Mouse (Mus musculus): ENCODE measurements around the gene Dnaja2. TPM values are rescaled to one million over a fixed set of nuclear protein-coding genes. Genes with fewer than 3 reads are reported as not detected.

The Dnaja2 gene
- 13.1 TPM for polyA plus RNA-seq (2015; fragmentation: Illumina TruSeq; extraction: RNeasy Lipid Tissue Mini Kit (QIAGEN cat#74804); ENCODE audit: insufficient read depth, low read depth, low replicate concordance)

DNA sequence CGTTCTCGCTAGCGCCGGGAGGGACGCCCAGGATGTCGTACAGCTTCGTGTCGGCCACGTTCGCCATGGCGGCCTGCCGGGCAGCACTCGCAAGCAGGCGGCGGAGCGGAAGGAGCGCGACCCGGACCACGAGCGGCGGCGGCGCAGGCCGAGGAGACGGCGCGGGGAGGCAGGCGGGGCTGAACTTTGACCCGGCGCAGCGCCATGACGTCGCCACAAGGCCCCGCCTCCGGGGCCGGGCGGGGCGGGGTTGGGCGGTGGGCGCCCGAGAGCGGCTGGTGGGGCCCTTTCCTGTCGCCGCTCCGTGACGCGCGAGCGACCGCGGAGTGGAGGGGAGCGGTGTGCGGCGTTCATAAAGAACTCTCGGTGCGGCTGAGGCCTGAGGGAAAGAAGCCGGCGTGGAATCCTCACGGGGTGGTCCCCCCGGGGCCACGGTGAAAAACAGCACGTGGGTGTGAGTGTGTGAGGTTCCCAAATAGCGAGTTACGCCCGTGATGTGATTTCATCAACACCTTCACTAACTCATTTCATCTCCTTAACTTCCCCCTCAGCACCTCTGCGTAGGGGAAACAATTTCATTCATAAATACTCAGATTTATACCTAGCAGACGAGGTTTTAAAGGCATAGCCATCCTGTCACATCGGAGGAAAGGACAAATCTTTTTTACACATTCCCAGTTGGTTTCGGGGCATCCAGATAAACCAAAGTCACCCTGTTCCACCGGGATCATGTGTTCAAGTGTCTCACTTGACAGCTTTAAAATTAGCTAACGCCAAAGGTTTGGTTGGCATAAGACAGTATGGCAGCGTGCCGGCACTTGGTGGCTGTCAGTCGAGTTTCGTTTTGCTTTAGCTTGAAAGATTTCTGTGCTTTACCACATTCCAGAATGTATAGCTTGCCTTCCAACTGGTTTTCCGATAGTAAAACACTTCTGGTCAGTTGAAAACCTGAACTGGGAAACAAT lies at the start of gene Dnaja2:
Gene Dnaja2, minus strand, starts transcription at position 164 of the 965 bp plus-strand sequence.

DNA sequence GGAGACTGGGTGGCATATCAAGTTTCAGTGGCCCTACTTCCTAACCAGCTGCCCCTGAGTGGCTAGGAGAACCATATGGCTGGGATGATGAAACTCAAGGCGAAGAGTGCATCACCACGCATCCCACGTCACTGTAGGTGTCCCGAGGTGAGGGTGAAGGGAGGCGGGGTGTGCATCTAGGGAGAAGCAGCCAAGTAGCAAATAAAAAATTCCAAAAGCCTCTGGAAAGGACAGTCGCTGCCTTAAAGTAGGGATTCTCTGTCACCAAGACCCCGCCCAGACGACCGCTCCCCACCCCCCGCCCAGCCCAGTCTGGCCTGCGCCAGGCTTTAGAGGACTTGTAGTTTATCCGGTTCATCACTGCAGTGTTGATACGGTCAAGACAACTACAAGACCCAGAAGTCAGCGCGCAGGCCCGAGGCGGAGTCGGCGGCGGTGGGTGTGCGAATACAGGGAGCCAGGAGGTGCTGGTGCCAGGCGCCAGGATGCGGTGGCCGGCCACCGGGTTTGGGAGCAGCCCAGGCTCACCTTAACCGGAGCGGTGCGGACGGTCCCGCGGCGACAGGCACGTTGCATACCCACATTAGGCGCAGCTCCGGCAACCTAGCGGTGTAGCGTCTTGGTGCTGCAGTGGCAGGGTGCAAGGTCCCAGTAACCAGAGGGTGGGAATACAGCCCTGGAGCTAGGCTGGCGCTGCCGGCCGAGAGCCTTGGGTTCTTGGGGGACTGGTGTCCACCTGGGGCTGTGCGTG lies 62.8 kb downstream of the Dnaja2 start, which contains the start of gene Gpt2:
Gene Gpt2, plus strand, starts transcription at position 452 of the 751 bp plus-strand sequence.

Other genes with a start within 250 kb of the Dnaja2 start
- 0.90 TPM for gene Mylk3, start 169.0 kb downstream of the Dnaja2 start, polyA plus RNA-seq (2015; fragmentation: Illumina TruSeq; extraction: RNeasy Lipid Tissue Mini Kit (QIAGEN cat#74804); ENCODE audit: insufficient read depth, low read depth, low replicate concordance)
- 1.8 TPM for gene 4921524J17Rik, start 122.5 kb downstream of the Dnaja2 start, polyA plus RNA-seq (2015; fragmentation: Illumina TruSeq; extraction: RNeasy Lipid Tissue Mini Kit (QIAGEN cat#74804); ENCODE audit: insufficient read depth, low read depth, low replicate concordance)
- 10.2 TPM for gene Gpt2, start 62.8 kb downstream of the Dnaja2 start, polyA plus RNA-seq (2015; fragmentation: Illumina TruSeq; extraction: RNeasy Lipid Tissue Mini Kit (QIAGEN cat#74804); ENCODE audit: insufficient read depth, low read depth, low replicate concordance)
- not detected for gene Neto2, start 145.6 kb upstream of the Dnaja2 start, polyA plus RNA-seq (2015; fragmentation: Illumina TruSeq; extraction: RNeasy Lipid Tissue Mini Kit (QIAGEN cat#74804); ENCODE audit: insufficient read depth, low read depth, low replicate concordance)